Mouse (Mus musculus): Measurements from ENCODE around the gene Cacna1c.

The Cacna1c gene

DNA sequence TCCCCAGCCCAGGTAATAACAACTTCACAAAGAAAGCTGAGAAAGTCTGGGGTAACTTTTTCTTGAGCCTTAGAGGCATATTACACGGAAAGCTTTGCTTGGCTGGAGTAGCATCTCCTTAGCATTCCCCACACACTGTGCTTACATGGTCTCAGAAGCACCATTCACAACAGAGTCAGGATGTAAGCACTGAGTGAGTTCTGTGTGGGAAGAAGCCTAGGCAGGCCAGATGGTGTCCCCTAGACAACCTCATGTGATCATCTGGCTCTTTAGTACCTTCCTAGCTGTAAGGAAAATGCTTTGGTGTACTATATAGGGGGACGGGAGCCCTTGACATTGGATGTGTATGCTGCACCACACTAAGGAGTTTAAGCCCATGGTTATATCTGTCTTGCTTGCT, 563.7 kb downstream of the Cacna1c start:
- TF ChIP-seq GATA4 (IDR thresholded peaks at IDR 0.05; ENCODE audit: insufficient replicate concordance, low read length) = no peak

DNA sequence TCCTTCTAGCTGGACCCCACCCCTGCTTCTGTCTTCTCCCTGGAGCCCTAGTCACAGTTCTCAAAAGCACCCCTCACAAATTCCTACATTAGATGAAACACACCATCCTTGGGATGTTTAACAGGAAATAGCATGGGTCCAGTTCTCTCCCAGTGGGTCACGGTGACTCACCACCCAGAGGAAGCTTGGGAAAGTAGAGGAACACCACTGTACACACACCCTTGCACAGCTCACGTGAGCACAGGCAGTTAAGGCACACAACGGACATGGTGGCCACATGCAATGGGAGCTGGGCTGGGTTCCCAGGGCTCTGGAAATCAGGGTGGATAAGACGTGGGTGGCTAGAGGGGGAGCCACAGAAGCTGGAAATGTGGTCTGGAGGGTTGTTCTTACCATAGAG, 566.2 kb downstream of the Cacna1c start:
- no peak for TF ChIP-seq GATA4 (IDR thresholded peaks at IDR 0.05; ENCODE audit: insufficient replicate concordance, low read length)

GRCm38 (mm10) chr6:118626246-118626645, 570.0 kb downstream of the Cacna1c start:
- no peak for TF ChIP-seq GATA4 (IDR thresholded peaks at IDR 0.05; ENCODE audit: insufficient replicate concordance, low read length)

GRCm38 (mm10) chr6:118623609-118624008, 572.6 kb downstream of the Cacna1c start:
- no peak for TF ChIP-seq GATA4 (IDR thresholded peaks at IDR 0.05; ENCODE audit: insufficient replicate concordance, low read length)

DNA sequence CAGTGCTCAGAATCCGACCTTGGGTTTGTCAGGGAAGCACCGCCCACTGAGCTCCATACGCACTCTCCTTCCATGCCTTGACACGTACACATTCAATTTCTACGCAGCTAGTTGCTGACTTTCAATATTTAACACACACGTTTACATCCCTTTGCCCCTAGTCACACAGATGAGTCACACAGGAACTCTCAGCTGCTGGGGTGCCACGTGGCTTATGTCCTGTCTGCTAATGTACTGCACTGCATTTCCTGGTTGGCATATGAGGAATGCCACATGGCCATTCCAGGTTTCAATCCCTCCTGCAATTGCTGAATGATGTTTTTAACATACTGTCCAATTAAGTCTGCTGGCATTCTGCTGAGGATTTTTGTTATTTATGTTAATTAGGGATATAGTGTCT, 574.4 kb downstream of the Cacna1c start:
- no peak for TF ChIP-seq GATA4 (IDR thresholded peaks at IDR 0.05; ENCODE audit: insufficient replicate concordance, low read length)

DNA sequence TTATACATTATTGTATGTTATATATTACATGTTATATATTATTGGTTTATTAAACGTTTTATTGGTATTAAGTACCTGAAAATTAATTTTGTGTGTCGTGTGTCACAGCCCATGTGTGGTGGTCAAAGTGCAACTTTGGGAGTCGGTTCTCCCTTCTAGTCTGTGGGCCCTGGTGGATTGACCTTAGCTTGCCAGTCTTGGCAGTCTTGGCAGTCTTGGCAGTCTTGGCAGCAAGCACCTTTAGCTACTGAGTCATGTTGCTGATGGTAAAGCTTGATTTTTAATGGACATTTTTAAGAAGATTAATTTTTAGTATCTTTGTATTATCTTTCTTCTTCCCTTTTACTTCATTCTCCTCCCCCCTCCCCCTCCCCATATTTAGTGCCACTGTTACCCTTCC, 574.8 kb downstream of the Cacna1c start:
- no peak for TF ChIP-seq GATA4 (IDR thresholded peaks at IDR 0.05; ENCODE audit: insufficient replicate concordance, low read length)

DNA sequence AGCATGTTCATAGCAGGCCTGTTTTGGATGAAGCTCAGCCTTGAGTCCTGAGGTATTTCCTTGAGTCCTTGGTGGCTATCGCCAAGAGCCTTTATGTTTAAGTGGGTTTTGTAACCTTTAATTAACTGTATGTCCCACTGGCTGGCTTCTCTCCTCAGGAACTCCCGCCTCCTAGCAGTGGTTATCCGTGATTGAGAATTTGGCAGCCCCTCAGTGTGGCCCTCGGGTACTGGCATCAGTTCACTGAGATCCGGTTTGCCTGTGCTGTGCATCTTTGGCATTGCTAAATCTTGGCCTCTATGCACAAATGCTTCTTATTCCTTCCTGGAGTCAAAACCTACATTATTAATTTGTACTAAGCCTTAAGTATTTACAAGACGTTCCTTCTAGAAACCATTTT, 587.3 kb downstream of the Cacna1c start:
- TF ChIP-seq GATA4 (IDR thresholded peaks at IDR 0.05; ENCODE audit: insufficient replicate concordance, low read length) = no peak

DNA sequence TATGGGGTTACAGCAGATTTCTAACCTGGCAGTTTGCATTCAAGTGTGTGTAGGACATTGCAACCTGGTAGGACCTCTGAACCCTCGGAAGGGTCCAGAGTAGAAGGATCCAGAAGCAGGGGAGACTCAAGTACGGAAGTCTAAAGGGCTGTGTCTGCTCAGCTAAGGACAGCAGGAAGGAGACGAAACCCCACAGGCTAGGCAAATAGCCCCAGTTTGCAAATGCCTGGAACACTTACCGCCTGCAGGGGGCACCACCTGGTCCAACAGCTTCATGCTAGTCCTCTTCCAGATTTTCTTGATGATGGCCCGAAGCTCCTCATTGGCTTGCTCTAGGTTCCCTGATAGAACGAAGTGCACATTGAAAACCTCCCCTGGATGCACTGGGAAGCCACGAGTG, 590.2 kb downstream of the Cacna1c start:
- TF ChIP-seq GATA4 (IDR thresholded peaks at IDR 0.05; ENCODE audit: insufficient replicate concordance, low read length) = no peak

GRCm38 (mm10) chr6:118603825-118604224, 592.4 kb downstream of the Cacna1c start:
- no peak for TF ChIP-seq GATA4 (IDR thresholded peaks at IDR 0.05; ENCODE audit: insufficient replicate concordance, low read length)

GRCm38 (mm10) chr6:118595681-118596055, 600.5 kb downstream of the Cacna1c start:
- TF ChIP-seq GATA4 (IDR thresholded peaks at IDR 0.05; ENCODE audit: insufficient replicate concordance, low read length) = no peak

DNA sequence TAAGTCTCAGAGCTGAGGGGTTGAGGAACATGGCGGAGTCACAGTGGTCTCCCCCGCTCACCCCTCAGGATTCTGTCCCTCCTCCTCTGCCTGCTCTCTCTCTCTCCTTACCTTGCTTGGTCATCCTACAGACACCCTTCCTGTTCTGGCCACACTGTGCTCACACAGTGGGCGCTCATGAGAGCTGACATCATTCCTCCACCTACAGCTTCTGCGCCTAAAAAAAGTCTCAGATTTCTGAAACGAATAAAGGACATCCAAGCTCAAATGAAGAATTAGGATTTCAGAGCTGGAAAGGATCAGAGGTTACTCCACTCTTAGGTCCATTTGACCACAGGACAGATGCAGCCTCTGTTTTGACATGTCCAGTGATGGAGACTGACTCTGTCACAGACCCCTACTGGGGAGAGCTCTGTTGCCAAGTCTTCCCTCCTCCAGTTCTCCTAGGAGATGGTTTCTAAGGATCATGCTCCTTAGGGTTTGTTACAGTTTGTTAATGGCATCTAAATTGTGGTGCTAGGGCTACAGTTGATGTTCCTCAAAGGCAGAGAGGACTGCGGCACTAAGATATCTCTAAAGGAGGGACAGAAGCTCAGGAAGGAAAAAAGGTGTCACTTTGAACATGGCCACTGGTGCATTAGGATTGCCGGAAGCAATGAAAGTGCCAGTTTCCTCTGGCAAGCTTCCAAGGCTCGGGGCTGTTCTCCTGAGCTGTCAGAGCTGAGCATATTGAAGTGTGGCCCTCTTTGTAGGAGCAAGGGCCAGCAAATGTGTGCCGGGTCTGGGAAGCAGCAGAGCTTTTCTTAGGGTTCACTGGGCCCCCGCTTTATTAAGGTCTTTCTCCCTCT, 601.2 kb downstream of the Cacna1c start:
- no peak for TF ChIP-seq GATA4 (IDR thresholded peaks at IDR 0.05; ENCODE audit: insufficient replicate concordance, low read length)

GRCm38 (mm10) chr6:118594070-118594469, 602.1 kb downstream of the Cacna1c start:
- no peak for TF ChIP-seq GATA4 (IDR thresholded peaks at IDR 0.05; ENCODE audit: insufficient replicate concordance, low read length)

DNA sequence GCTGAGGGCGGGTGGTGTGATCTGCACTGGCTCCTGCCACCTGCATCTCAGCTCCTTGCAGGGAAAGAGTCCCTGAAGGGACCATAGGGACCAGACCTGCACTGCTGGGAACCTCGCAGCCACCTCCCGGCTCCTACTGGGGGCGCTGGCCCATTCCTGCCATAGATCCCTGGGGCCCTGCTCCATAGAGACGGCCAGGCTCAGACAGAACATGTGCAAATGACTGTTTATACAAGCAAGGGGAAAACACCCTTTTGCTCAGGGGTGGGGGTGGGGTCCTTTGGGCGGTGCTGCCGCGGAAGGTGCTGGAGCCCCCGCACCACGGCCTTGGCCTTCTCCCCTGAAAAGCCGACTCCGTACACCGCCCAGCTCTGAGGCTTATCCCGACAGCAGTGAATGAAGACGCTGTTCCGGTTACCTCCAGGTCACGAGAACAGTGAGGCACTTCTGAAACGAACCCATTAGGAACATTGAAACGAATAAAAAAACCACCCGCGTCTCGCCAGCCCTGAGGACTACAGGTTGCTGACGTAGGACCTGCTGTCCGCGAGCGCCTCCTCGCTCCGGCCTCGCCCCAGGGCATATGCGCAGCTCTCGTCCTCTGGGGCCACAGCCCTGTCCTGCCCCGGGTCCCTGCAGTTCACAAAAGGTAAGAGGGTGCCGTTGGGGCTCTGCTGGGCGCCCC, 602.7 kb downstream of the Cacna1c start:
- TF ChIP-seq GATA4 (IDR thresholded peaks at IDR 0.05; ENCODE audit: insufficient replicate concordance, low read length) = no peak

GRCm38 (mm10) chr6:118592662-118593376, 603.4 kb downstream of the Cacna1c start:
- TF ChIP-seq GATA4 (IDR thresholded peaks at IDR 0.05; ENCODE audit: insufficient replicate concordance, low read length) = no peak

- TF ChIP-seq GATA4 (IDR thresholded peaks at IDR 0.05; ENCODE audit: insufficient replicate concordance, low read length) = no peak
Measured at GRCm38 (mm10) chr6:118574351-118574750, 621.9 kb downstream of the Cacna1c start.

DNA sequence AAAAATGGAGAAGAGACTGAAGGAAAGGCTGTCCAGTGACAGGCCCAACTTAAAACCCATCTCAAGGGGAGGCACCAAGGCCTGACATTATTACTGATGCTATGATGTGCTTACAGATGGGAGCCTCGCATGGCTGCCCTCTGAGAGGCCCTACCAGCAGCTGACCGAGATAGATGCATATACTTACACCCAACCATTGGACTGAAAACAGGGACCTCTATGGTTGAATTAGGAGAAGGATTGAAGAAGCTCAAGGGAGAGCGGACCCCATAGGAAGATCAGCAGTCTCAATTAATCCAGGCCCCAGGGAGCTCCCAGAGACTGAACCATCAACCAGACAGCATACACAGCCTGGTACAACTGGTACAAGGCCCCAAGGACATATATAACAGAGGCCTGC, 628.4 kb downstream of the Cacna1c start:
- TF ChIP-seq GATA4 (IDR thresholded peaks at IDR 0.05; ENCODE audit: insufficient replicate concordance, low read length) = no peak
